Mouse (Mus musculus) MEL (cell line): ENCODE data around the gene Dnajc15. TPM values are rescaled to one million over a fixed set of nuclear protein-coding genes. Genes with fewer than 3 reads are reported as not detected.

Experiments used
- polyA plus RNA-seq, 2 experiments: library from polyadenylated mRNA; stranded (reverse) in 1 of 2; unstranded in 1 of 2; fragments of >175 nt in 1 of 2; fragments of >200 nt in 1 of 2; gene quantifications; 2 replicates each; pipeline versions ENCODE4 v1.2.1 to v1.2.4; 2012; ENCODE audit warnings: low replicate concordance in 2 of 2, low read depth in 1 of 2; ENCODE audit not compliant: insufficient read length in 2 of 2, insufficient read depth in 1 of 2, missing spikeins in 1 of 2
- total RNA-seq: library from RNA; depleted of rRNA; stranded (reverse); fragments of 300-350 nt; gene quantifications from 2 replicates; pipeline ENCODE4 v1.2.3, GENCODE M21; 2012; rRNA removed

The Dnajc15 gene
- total and polyA plus RNA-seq, 3 experiments: not detected

Other genes with a start within 250 kb of the Dnajc15 start
- gene Epsti1, start 29.1 kb upstream of the Dnajc15 start, total RNA-seq: not detected in 2 replicates
- gene Epsti1, start 29.1 kb upstream of the Dnajc15 start, polyA plus RNA-seq: not detected
- not detected in 2 replicates for gene Fam216b, start 213.9 kb upstream of the Dnajc15 start, total RNA-seq
- gene Fam216b, start 213.9 kb upstream of the Dnajc15 start, polyA plus RNA-seq: not detected